8 mouse cellular contexts compared by ENCODE assay signal in genomic region chrX:73715476-73716108, GRCm38 (mm10). TPM values are rescaled to one million over a fixed set of nuclear protein-coding genes. Genes with fewer than 3 reads are reported as not detected.
DNase-seq lines count a peak whose midpoint lies in the region; ATAC-seq and TF ChIP-seq lines count a peak whose summit lies in the region.

No protein-coding gene starts in this region.

- DNase-seq in CD4-positive helper T cell, adult 2 months (ENCODE audit: low read depth, low spot score), result peak; percentile 71
- peak; percentile 79 for DNase-seq in NIH3T3 (ENCODE audit: low read depth)
- peak; percentile 27 to 55 for DNase-seq in heart, adult 18-20 months
- DNase-seq in kidney, adult 2 months, result peak; percentile 60

- no peak for TF ChIP-seq CTCF in kidney, adult 2 months (conservative IDR thresholded peaks at IDR 0.05; ENCODE audit: insufficient read depth, insufficient read length, low read depth, low read length)
- TF ChIP-seq CTCF in olfactory bulb, adult 2 months (IDR thresholded peaks at IDR 0.05; ENCODE audit: insufficient read depth, low read depth, low read length), result no peak

- H3K27ac ChIP-seq in kidney, adult 2 months (ENCODE audit: insufficient read depth, low read depth, low read length), result peak overlapping the region; percentile 85
- peak overlapping the region; percentile 80 for H3K27ac ChIP-seq in lung, embryonic 15.5 days
- no peak overlapping the region for H3K27ac ChIP-seq in olfactory bulb, adult 2 months (ENCODE audit: insufficient read depth, low read depth, low read length)

- 2% methylated on average over 20 of the region's 21 CpGs for WGBS in kidney, adult 2 months
- 22% methylated on average over 21 of the region's 21 CpGs for WGBS in lung, embryonic 15.5 days
- WGBS in olfactory bulb, adult 2 months, result 21% methylated on average over 21 of the region's 21 CpGs

- no peak for TF ChIP-seq POLR2A in kidney, adult 2 months (IDR thresholded peaks at IDR 0.05; ENCODE audit: low read depth, low read length)
- no peak for TF ChIP-seq POLR2A in olfactory bulb, adult 2 months (IDR thresholded peaks at IDR 0.05; ENCODE audit: insufficient read depth, low read depth, low read length)

- H3K9ac ChIP-seq in lung, embryonic 15.5 days, result peak overlapping the region; percentile 68

- H3K4me2 ChIP-seq in lung, embryonic 15.5 days, result peak overlapping the region; percentile 61

- H3K4me3 ChIP-seq in kidney, adult 2 months (ENCODE audit: insufficient read depth, low read depth, low read length), result peak overlapping the region; percentile 83
- peak overlapping the region; percentile 58 for H3K4me3 ChIP-seq in lung, embryonic 15.5 days
- peak overlapping the region; percentile 96 for H3K4me3 ChIP-seq in olfactory bulb, adult 2 months (ENCODE audit: insufficient read depth, low read depth, low read length)

- no peaks in the 10 kb centered on the region for H3K9me3 ChIP-seq in lung, embryonic 15.5 days

- peak; percentile 10; the same call in 1 of the 2 replicates for ATAC-seq in common myeloid progenitor, adult 5-6 weeks (replicated peaks; ENCODE audit: low read depth, poor library complexity, severe bottlenecking)
- peak; percentile 41 for ATAC-seq in lung, embryonic 15.5 days (ENCODE audit: borderline replicate concordance, extremely low read depth, low FRiP score, low TSS enrichment)
- no peak for ATAC-seq in granulocyte monocyte progenitor cell, adult 5-6 weeks (replicated peaks; ENCODE audit: poor library complexity, severe bottlenecking)

- no peaks in the 10 kb centered on the region for H3K36me3 ChIP-seq in kidney, adult 2 months (ENCODE audit: control insufficient read depth, insufficient read depth, low read length)
- peaks cover 12% of the 10 kb centered on the region; the same call in 1 of the 2 replicates for H3K36me3 ChIP-seq in lung, embryonic 15.5 days

- no peaks in the 10 kb centered on the region for H3K27me3 ChIP-seq in kidney, adult 2 months (replicated peaks; ENCODE audit: control insufficient read depth, insufficient read depth, low read length)
- no peaks in the 10 kb centered on the region for H3K27me3 ChIP-seq in lung, embryonic 15.5 days

- peaks cover 4% of the 10 kb centered on the region; the same call in 1 of the 2 replicates for H3K4me1 ChIP-seq in kidney, adult 2 months (ENCODE audit: control insufficient read depth, insufficient read depth, low read length)
- peaks cover 28% of the 10 kb centered on the region for H3K4me1 ChIP-seq in lung, embryonic 15.5 days
- peaks cover 22% of the 10 kb centered on the region for H3K4me1 ChIP-seq in olfactory bulb, adult 2 months (ENCODE audit: control insufficient read depth, insufficient read depth, low read length)

RNA-seq across cellular contexts. Expression of gene Bcap31, which starts 0.4 kb away (rescaled TPM):
- total RNA-seq in common myeloid progenitor, adult 5-6 weeks (2017), result 169 and 218 TPM in 2 replicates
- total RNA-seq in heart, adult 18-20 months (2021), result 10 to 100 TPM; 90.2 to 93.3 TPM
- 81.7 and 111 TPM in 2 replicates for polyA plus RNA-seq in kidney, adult 2 months (2012; rRNA removed)
- 287 and 292 TPM in 2 replicates for polyA plus RNA-seq in lung, embryonic 15.5 days (2015; fragmentation: Nextera tagmentation; extraction: Ambion mirVana)
- 255 TPM in 1 of 2 replicates, not detected in the other for polyA plus RNA-seq in olfactory bulb, adult 2 months (2012; ENCODE audit: insufficient read depth, insufficient read length, low replicate concordance, missing spikeins)
- 127 and 157 TPM in 2 replicates for total RNA-seq in granulocyte monocyte progenitor cell, adult 5-6 weeks (2014; fragmentation: Nextera tagmentation)
- total RNA-seq in granulocyte monocyte progenitor cell, adult 5-6 weeks (2017), result 255 and 292 TPM in 2 replicates

RNA-seq across cellular contexts. Expression of gene Abcd1, which starts 0.8 kb away (rescaled TPM):
- 12.0 and 16.9 TPM in 2 replicates for total RNA-seq in common myeloid progenitor, adult 5-6 weeks (2017)
- total RNA-seq in heart, adult 18-20 months (2021), result 10 to 100 TPM; 29.2 to 29.6 TPM
- 20.0 and 20.2 TPM in 2 replicates for polyA plus RNA-seq in kidney, adult 2 months (2012; rRNA removed)
- 23.3 and 25.1 TPM in 2 replicates for polyA plus RNA-seq in lung, embryonic 15.5 days (2015; fragmentation: Nextera tagmentation; extraction: Ambion mirVana)
- polyA plus RNA-seq in olfactory bulb, adult 2 months (2012; ENCODE audit: insufficient read depth, insufficient read length, low replicate concordance, missing spikeins), result not detected in 2 replicates
- total RNA-seq in granulocyte monocyte progenitor cell, adult 5-6 weeks (2014; fragmentation: Nextera tagmentation), result 61.0 and 61.6 TPM in 2 replicates
- 19.5 and 26.1 TPM in 2 replicates for total RNA-seq in granulocyte monocyte progenitor cell, adult 5-6 weeks (2017)

RNA-seq across cellular contexts. Expression of gene Plxnb3, which starts 41.3 kb away (rescaled TPM):
- 0.34 TPM in 1 of 2 replicates, not detected in the other for total RNA-seq in common myeloid progenitor, adult 5-6 weeks (2017)
- 1 to 10 TPM; 1.7 to 2.0 TPM for total RNA-seq in heart, adult 18-20 months (2021)
- polyA plus RNA-seq in kidney, adult 2 months (2012; rRNA removed), result 0.58 and 0.83 TPM in 2 replicates
- polyA plus RNA-seq in lung, embryonic 15.5 days (2015; fragmentation: Nextera tagmentation; extraction: Ambion mirVana), result 0.30 and 0.67 TPM in 2 replicates
- not detected in 2 replicates for polyA plus RNA-seq in olfactory bulb, adult 2 months (2012; ENCODE audit: insufficient read depth, insufficient read length, low replicate concordance, missing spikeins)
- total RNA-seq in granulocyte monocyte progenitor cell, adult 5-6 weeks (2014; fragmentation: Nextera tagmentation), result not detected in 2 replicates
- 0.13 and 0.57 TPM in 2 replicates for total RNA-seq in granulocyte monocyte progenitor cell, adult 5-6 weeks (2017)

RNA-seq across cellular contexts. Expression of gene Slc6a8, which starts 42.6 kb away (rescaled TPM):
- 0.15 and 0.50 TPM in 2 replicates for total RNA-seq in common myeloid progenitor, adult 5-6 weeks (2017)
- 100 to 1,000 TPM; 156 to 169 TPM for total RNA-seq in heart, adult 18-20 months (2021)
- polyA plus RNA-seq in kidney, adult 2 months (2012; rRNA removed), result 228 and 237 TPM in 2 replicates
- 6.2 and 6.6 TPM in 2 replicates for polyA plus RNA-seq in lung, embryonic 15.5 days (2015; fragmentation: Nextera tagmentation; extraction: Ambion mirVana)
- polyA plus RNA-seq in olfactory bulb, adult 2 months (2012; ENCODE audit: insufficient read depth, insufficient read length, low replicate concordance, missing spikeins), result 112 TPM in 1 of 2 replicates, not detected in the other
- 1.1 TPM in 1 of 2 replicates, not detected in the other for total RNA-seq in granulocyte monocyte progenitor cell, adult 5-6 weeks (2014; fragmentation: Nextera tagmentation)
- total RNA-seq in granulocyte monocyte progenitor cell, adult 5-6 weeks (2017), result not detected in 2 replicates

RNA-seq across cellular contexts. Expression of gene Pnck, which starts 55.7 kb away (rescaled TPM):
- 0.18 and 2.0 TPM in 2 replicates for total RNA-seq in common myeloid progenitor, adult 5-6 weeks (2017)
- total RNA-seq in heart, adult 18-20 months (2021), result 10 to 100 TPM in 1 of 2 experiments, 1 to 10 TPM in 1; 6.1 to 10.6 TPM
- polyA plus RNA-seq in kidney, adult 2 months (2012; rRNA removed), result 1.3 and 2.3 TPM in 2 replicates
- 15.7 and 16.1 TPM in 2 replicates for polyA plus RNA-seq in lung, embryonic 15.5 days (2015; fragmentation: Nextera tagmentation; extraction: Ambion mirVana)
- not detected in 2 replicates for polyA plus RNA-seq in olfactory bulb, adult 2 months (2012; ENCODE audit: insufficient read depth, insufficient read length, low replicate concordance, missing spikeins)
- 2.5 TPM in 1 of 2 replicates, not detected in the other for total RNA-seq in granulocyte monocyte progenitor cell, adult 5-6 weeks (2014; fragmentation: Nextera tagmentation)
- not detected in 2 replicates for total RNA-seq in granulocyte monocyte progenitor cell, adult 5-6 weeks (2017)
